Mouse (Mus musculus): ENCODE data around the gene Snap91.

DNA sequence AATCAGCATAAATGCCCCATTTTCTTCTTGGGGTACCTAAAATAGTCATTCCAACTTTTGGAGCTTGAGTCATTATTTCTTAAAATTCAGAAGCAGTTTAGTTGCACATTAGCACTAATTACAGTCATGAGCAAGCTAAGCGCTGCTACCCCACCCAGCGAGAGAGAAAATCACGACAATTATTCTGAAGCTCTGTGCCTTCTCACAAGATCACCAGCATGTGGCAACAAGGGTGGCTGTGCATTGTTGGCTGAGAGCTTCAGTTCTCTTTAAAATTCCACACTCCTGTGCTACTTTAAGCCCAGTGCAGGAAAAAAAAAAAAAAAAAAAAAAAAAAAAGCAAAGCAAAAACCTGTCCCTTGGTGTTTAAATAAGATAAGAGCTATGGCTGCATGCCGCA is 22.4 kb downstream of the Snap91 start:
- TF ChIP-seq CTCF (IDR thresholded peaks at IDR 0.05; ENCODE audit: insufficient read depth, low read length) (no peak), POLR2A (IDR thresholded peaks at IDR 0.05; ENCODE audit: borderline replicate concordance, extremely low read depth, low read depth, low read length) (no peak)
